Mouse (Mus musculus) heart, embryonic 10.5 days (tissue): Measurements from ENCODE around the gene Mef2d. TPM values are rescaled to one million over a fixed set of nuclear protein-coding genes. Genes with fewer than 3 reads are reported as not detected.

Experiments used
- DNase-seq: peaks from one replicate; pipeline ENCODE4 v3.0.0-alpha.2; 2017; ENCODE audit warnings: low spot score
- H3K27ac ChIP-seq: fragments of 300-500 bp; sonication (generic); 2 replicates; pipeline ENCODE4 v1.5.1; 2016; ENCODE audit warnings: mild to moderate bottlenecking
- H3K27me3 ChIP-seq: fragments of 300-500 bp; sonication (generic); 2 replicates; pipeline ENCODE4 v1.6.1; 2016; ENCODE audit warnings: mild to moderate bottlenecking; ENCODE audit not compliant: poor library complexity, insufficient read depth, severe bottlenecking
- H3K36me3 ChIP-seq: fragments of 300-500 bp; sonication (generic); 2 replicates; pipeline ENCODE4 v1.6.1; 2016; ENCODE audit warnings: mild to moderate bottlenecking, moderate library complexity
- H3K4me1 ChIP-seq: fragments of 300-500 bp; sonication (generic); 2 replicates; pipeline ENCODE4 v1.6.1; 2016; ENCODE audit warnings: mild to moderate bottlenecking
- H3K4me3 ChIP-seq: fragments of 300-500 bp; sonication (generic); 2 replicates; pipeline ENCODE4 v1.5.1; 2016; ENCODE audit warnings: mild to moderate bottlenecking, moderate library complexity
- H3K9me3 ChIP-seq: fragments of 300-500 bp; sonication (generic); 2 replicates; pipeline ENCODE4 v1.6.1; 2016; ENCODE audit warnings: mild to moderate bottlenecking, moderate library complexity
- WGBS: fragments of 180-500 bp; shearing (Covaris S2); methylation state at CpG from one replicate; pipeline ENCODE4 v1.1.7; 2016; 5-methylcytosine and 5-hydroxymethylcytosine counted together
- polyA plus RNA-seq: library from polyadenylated mRNA; unstranded; fragments of >200 nt; fragmentation: Nextera tagmentation; extraction: Ambion mirVana; gene quantifications from 2 replicates; pipeline ENCODE4 v1.2.1, GENCODE M21; 2016

The Mef2d gene
- polyA plus RNA-seq, 1 experiment from 2014 or later: 35.8 TPM

- no peaks in the 10 kb centered on the region for H3K9me3 ChIP-seq
- peak overlapping the region; percentile 89 for H3K4me3 ChIP-seq
- WGBS: 7% methylated on average over 11 of the region's 11 CpGs
- DNase-seq: peak; percentile 80
- peak overlapping the region; percentile 95 for H3K27ac ChIP-seq
- peaks cover 69% of the 10 kb centered on the region for H3K4me1 ChIP-seq
- no peaks in the 10 kb centered on the region for H3K27me3 ChIP-seq
- H3K36me3 ChIP-seq: no peaks in the 10 kb centered on the region
Observed at GRCm38 (mm10) chr3:88140178-88140902, 1.8 kb upstream of the Mef2d start.

GRCm38 (mm10) chr3:88140903-88141430 lies 1.2 kb upstream of the Mef2d start:
- Histone ChIP-seq H3K27me3 (no peaks in the 10 kb centered on the region), H3K36me3 (0 out of 2 replicates have a peak, but pooled peaks cover 1% of the 10 kb centered on the region), H3K9me3 (no peaks in the 10 kb centered on the region), H3K27ac (peak overlapping the region; percentile 95), H3K4me3 (peak overlapping the region; percentile 89), H3K4me1 (peaks cover 75% of the 10 kb centered on the region)
- no peak for DNase-seq
- 33% methylated on average over 6 of the region's 6 CpGs for WGBS

- H3K36me3 ChIP-seq: 0 out of 2 replicates have a peak, but pooled peaks cover 2% of the 10 kb centered on the region
- 7% methylated on average over 9 of the region's 9 CpGs for WGBS
- peak overlapping the region; percentile 89 for H3K4me3 ChIP-seq
- H3K4me1 ChIP-seq: peaks cover 80% of the 10 kb centered on the region
- H3K27ac ChIP-seq: peak overlapping the region; percentile 95
- H3K9me3 ChIP-seq: no peaks in the 10 kb centered on the region
- no peaks in the 10 kb centered on the region for H3K27me3 ChIP-seq
- no peak for DNase-seq
Observed at GRCm38 (mm10) chr3:88141439-88141786, 759 bp upstream of the Mef2d start.

GRCm38 (mm10) chr3:88142546-88142915 lies 359 bp downstream of the Mef2d start:
- H3K4me1 ChIP-seq: peaks cover 84% of the 10 kb centered on the region
- no peaks in the 10 kb centered on the region for H3K27me3 ChIP-seq
- H3K36me3 ChIP-seq: peaks cover 2% of the 10 kb centered on the region; the same call in 1 of the 2 replicates
- H3K9me3 ChIP-seq: no peaks in the 10 kb centered on the region
- H3K4me3 ChIP-seq: peak overlapping the region; percentile 89
- WGBS: under 1% methylated on average over 56 of the region's 57 CpGs
- peak overlapping the region; percentile 95 for H3K27ac ChIP-seq
- no peak for DNase-seq

- H3K27ac ChIP-seq: peak overlapping the region; percentile 95
- H3K36me3 ChIP-seq: peaks cover 2% of the 10 kb centered on the region; the same call in 1 of the 2 replicates
- H3K9me3 ChIP-seq: no peaks in the 10 kb centered on the region
- under 1% methylated on average over 33 of the region's 33 CpGs for WGBS
- H3K27me3 ChIP-seq: no peaks in the 10 kb centered on the region
- peaks cover 89% of the 10 kb centered on the region for H3K4me1 ChIP-seq
- DNase-seq: peak; percentile 87
- peak overlapping the region; percentile 89 for H3K4me3 ChIP-seq
Observed at GRCm38 (mm10) chr3:88142916-88143771, 972 bp downstream of the Mef2d start.

GRCm38 (mm10) chr3:88143961-88144486 lies 1.9 kb downstream of the Mef2d start:
- Histone ChIP-seq H3K36me3 (peaks cover 2% of the 10 kb centered on the region; the same call in 1 of the 2 replicates), H3K27ac (peak overlapping the region; percentile 95), H3K4me1 (peaks cover 93% of the 10 kb centered on the region), H3K27me3 (no peaks in the 10 kb centered on the region), H3K9me3 (no peaks in the 10 kb centered on the region), H3K4me3 (peak overlapping the region; percentile 89)
- peak; percentile 92 for DNase-seq
- 4% methylated on average over 5 of the region's 5 CpGs for WGBS

- Histone ChIP-seq H3K27me3 (no peaks in the 10 kb centered on the region), H3K27ac (peak overlapping the region; percentile 95), H3K36me3 (peaks cover 2% of the 10 kb centered on the region; the same call in 1 of the 2 replicates), H3K4me1 (peaks cover 93% of the 10 kb centered on the region), H3K4me3 (peak overlapping the region; percentile 89), H3K9me3 (no peaks in the 10 kb centered on the region)
- WGBS: 45% methylated on average over 6 of the region's 6 CpGs
- no peak for DNase-seq
Observed at GRCm38 (mm10) chr3:88144648-88145410, 2.7 kb downstream of the Mef2d start.

GRCm38 (mm10) chr3:88145411-88145782 lies 3.2 kb downstream of the Mef2d start:
- Histone ChIP-seq H3K4me1 (peaks cover 93% of the 10 kb centered on the region), H3K36me3 (peaks cover 2% of the 10 kb centered on the region; the same call in 1 of the 2 replicates), H3K4me3 (peak overlapping the region; percentile 89), H3K27ac (peak overlapping the region; percentile 95), H3K27me3 (no peaks in the 10 kb centered on the region), H3K9me3 (no peaks in the 10 kb centered on the region)
- no peak for DNase-seq
- 20% methylated on average over 4 of the region's 4 CpGs for WGBS

GRCm38 (mm10) chr3:88145952-88146351 lies 3.8 kb downstream of the Mef2d start:
- no peak for DNase-seq
- Histone ChIP-seq H3K4me3 (peak overlapping the region; percentile 89), H3K27ac (peak overlapping the region; percentile 95), H3K36me3 (peaks cover 7% of the 10 kb centered on the region), H3K9me3 (no peaks in the 10 kb centered on the region), H3K27me3 (no peaks in the 10 kb centered on the region), H3K4me1 (peaks cover 93% of the 10 kb centered on the region)
- WGBS: 51% methylated on average over 5 of the region's 5 CpGs

- H3K4me3 ChIP-seq: peak overlapping the region; percentile 89
- H3K4me1 ChIP-seq: peaks cover 93% of the 10 kb centered on the region
- peak overlapping the region; percentile 95 for H3K27ac ChIP-seq
- DNase-seq: no peak
- no peaks in the 10 kb centered on the region for H3K9me3 ChIP-seq
- peaks cover 11% of the 10 kb centered on the region for H3K36me3 ChIP-seq
- WGBS: 34% methylated on average over 5 of the region's 5 CpGs
- no peaks in the 10 kb centered on the region for H3K27me3 ChIP-seq
Observed at GRCm38 (mm10) chr3:88146376-88147112, 4.4 kb downstream of the Mef2d start.

- peak overlapping the region; percentile 95 for H3K27ac ChIP-seq
- no peaks in the 10 kb centered on the region for H3K27me3 ChIP-seq
- H3K36me3 ChIP-seq: peaks cover 11% of the 10 kb centered on the region
- peaks cover 96% of the 10 kb centered on the region for H3K4me1 ChIP-seq
- H3K4me3 ChIP-seq: peak overlapping the region; percentile 89; the same call in 1 of the 2 replicates
- WGBS: 68% methylated on average over 2 of the region's 2 CpGs
- H3K9me3 ChIP-seq: no peaks in the 10 kb centered on the region
- DNase-seq: no peak
Observed at GRCm38 (mm10) chr3:88147444-88147843, 5.3 kb downstream of the Mef2d start.
